Mouse (Mus musculus): ENCODE results near the gene Ubp1. TPM values are rescaled to one million over a fixed set of nuclear protein-coding genes. Genes with fewer than 3 reads are reported as not detected.

Ubp1 gene
- polyA plus RNA-seq, 1 experiment from 2014 or later, result 41.4 TPM

- H3K9ac ChIP-seq, result no peak overlapping the region
- H3K27ac ChIP-seq, result no peak overlapping the region
- H3K4me3 ChIP-seq, result no peak overlapping the region
- H3K9me3 ChIP-seq, result no peaks in the 10 kb centered on the region
- 72% methylated on average over 8 of the region's 8 CpGs for WGBS
- H3K4me2 ChIP-seq (replicated peaks), result no peak overlapping the region
- H3K4me1 ChIP-seq, result no peaks in the 10 kb centered on the region
- no peak for ATAC-seq (ENCODE audit: low FRiP score, low read depth)
- peaks cover 92% of the 10 kb centered on the region for H3K36me3 ChIP-seq
- H3K27me3 ChIP-seq, result no peaks in the 10 kb centered on the region
These were observed 40.9 kb downstream of the Ubp1 start for GRCm38 (mm10) chr9:113971615-113972014.

- H3K4me3 ChIP-seq, result no peak overlapping the region
- H3K27ac ChIP-seq, result no peak overlapping the region
- WGBS, result 95% methylated on average over 4 of the region's 4 CpGs
- no peaks in the 10 kb centered on the region for H3K9me3 ChIP-seq
- no peak for ATAC-seq (ENCODE audit: low FRiP score, low read depth)
- no peak overlapping the region for H3K4me2 ChIP-seq (replicated peaks)
- peaks cover 92% of the 10 kb centered on the region for H3K36me3 ChIP-seq
- H3K9ac ChIP-seq, result no peak overlapping the region
- H3K27me3 ChIP-seq, result no peaks in the 10 kb centered on the region
- H3K4me1 ChIP-seq, result no peaks in the 10 kb centered on the region
These were observed 43.1 kb downstream of the Ubp1 start for GRCm38 (mm10) chr9:113973857-113974256.

- Histone ChIP-seq H3K9me3 (no peaks in the 10 kb centered on the region), H3K27me3 (no peaks in the 10 kb centered on the region), H3K4me2 (replicated peaks) (no peak overlapping the region), H3K27ac (no peak overlapping the region), H3K9ac (no peak overlapping the region), H3K4me1 (no peaks in the 10 kb centered on the region), H3K4me3 (no peak overlapping the region), H3K36me3 (peaks cover 92% of the 10 kb centered on the region)
- 91% methylated on average over 4 of the region's 4 CpGs for WGBS
- no peak for ATAC-seq (ENCODE audit: low FRiP score, low read depth)
These were observed 44.2 kb downstream of the Ubp1 start for GRCm38 (mm10) chr9:113974945-113975344.

DNA sequence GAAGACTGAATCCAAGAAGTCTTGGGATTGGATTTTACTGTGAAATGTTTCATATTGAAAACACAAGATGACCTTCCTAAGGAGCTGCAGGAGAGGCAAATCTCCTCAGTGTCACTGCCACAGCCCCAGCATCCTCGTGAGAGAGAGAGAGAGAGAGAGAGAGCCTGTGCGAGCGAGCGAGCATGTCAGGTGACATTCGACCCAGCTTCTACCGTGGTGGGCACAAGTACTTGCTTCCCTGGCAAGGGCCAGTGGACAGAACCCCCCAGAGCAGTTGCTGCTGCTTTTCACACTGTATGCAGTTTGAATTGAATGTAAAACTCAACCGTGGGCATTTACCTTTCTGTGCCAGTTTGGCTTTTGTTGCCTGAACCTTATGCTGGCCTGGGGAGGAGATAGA lies 44.7 kb downstream of the Ubp1 start:
- ATAC-seq (ENCODE audit: low FRiP score, low read depth), result no peak
- WGBS, result 75% methylated on average over 7 of the region's 7 CpGs
- Histone ChIP-seq H3K4me1 (no peaks in the 10 kb centered on the region), H3K4me2 (replicated peaks) (no peak overlapping the region), H3K27me3 (no peaks in the 10 kb centered on the region), H3K9ac (no peak overlapping the region), H3K9me3 (no peaks in the 10 kb centered on the region), H3K27ac (no peak overlapping the region), H3K4me3 (no peak overlapping the region), H3K36me3 (peaks cover 88% of the 10 kb centered on the region)

- WGBS, result 94% methylated on average over 10 of the region's 10 CpGs
- no peak for ATAC-seq (ENCODE audit: low FRiP score, low read depth)
- Histone ChIP-seq H3K4me1 (no peaks in the 10 kb centered on the region), H3K27ac (no peak overlapping the region), H3K9ac (no peak overlapping the region), H3K36me3 (peaks cover 80% of the 10 kb centered on the region), H3K9me3 (no peaks in the 10 kb centered on the region), H3K27me3 (no peaks in the 10 kb centered on the region), H3K4me3 (no peak overlapping the region), H3K4me2 (replicated peaks) (no peak overlapping the region)
These were observed 45.5 kb downstream of the Ubp1 start for GRCm38 (mm10) chr9:113976264-113976663.

DNA sequence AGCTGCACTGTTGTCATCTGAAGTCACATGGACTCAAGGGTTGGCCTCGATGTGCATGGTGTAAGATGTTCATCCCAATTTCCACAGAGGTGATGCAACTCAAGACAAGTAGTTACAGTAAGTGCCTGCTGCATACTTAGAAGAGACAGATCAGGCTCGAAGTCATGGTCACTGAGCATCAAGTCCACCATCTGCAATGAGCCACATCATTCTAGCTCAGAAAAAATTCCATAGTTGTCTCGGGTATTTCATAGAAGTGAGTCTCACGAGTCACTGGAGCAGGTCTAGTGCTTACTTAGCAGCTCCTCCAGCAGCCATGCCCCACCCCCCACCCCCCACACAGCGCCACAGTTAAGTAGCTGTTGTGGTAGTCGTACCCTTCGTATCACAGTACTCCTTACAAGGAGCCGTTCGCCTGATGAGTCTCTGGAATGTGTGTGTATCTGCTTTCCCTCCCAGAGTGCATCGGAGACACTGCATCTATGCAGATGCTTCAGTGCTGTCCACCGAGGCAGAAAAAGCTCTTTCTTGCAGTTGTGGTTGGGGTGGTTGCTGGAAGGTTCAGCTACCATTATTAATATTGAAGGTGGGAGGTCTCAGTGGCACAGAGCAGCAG lies 46.6 kb downstream of the Ubp1 start:
- H3K4me1 ChIP-seq, result no peaks in the 10 kb centered on the region
- H3K9ac ChIP-seq, result no peak overlapping the region
- H3K4me3 ChIP-seq, result no peak overlapping the region
- 85% methylated on average over 11 of the region's 11 CpGs for WGBS
- H3K27ac ChIP-seq, result no peak overlapping the region
- no peaks in the 10 kb centered on the region for H3K27me3 ChIP-seq
- H3K36me3 ChIP-seq, result peaks cover 74% of the 10 kb centered on the region
- H3K9me3 ChIP-seq, result no peaks in the 10 kb centered on the region
- ATAC-seq (ENCODE audit: low FRiP score, low read depth), result no peak
- no peak overlapping the region for H3K4me2 ChIP-seq (replicated peaks)

GRCm38 (mm10) chr9:113978656-113979055 lies 47.9 kb downstream of the Ubp1 start:
- Histone ChIP-seq H3K9ac (no peak overlapping the region), H3K27me3 (no peaks in the 10 kb centered on the region), H3K4me1 (no peaks in the 10 kb centered on the region), H3K4me3 (no peak overlapping the region), H3K9me3 (no peaks in the 10 kb centered on the region), H3K27ac (no peak overlapping the region), H3K36me3 (peaks cover 62% of the 10 kb centered on the region), H3K4me2 (replicated peaks) (no peak overlapping the region)
- WGBS, result 77% methylated on average over 7 of the region's 7 CpGs
- no peak for ATAC-seq (ENCODE audit: low FRiP score, low read depth)

DNA sequence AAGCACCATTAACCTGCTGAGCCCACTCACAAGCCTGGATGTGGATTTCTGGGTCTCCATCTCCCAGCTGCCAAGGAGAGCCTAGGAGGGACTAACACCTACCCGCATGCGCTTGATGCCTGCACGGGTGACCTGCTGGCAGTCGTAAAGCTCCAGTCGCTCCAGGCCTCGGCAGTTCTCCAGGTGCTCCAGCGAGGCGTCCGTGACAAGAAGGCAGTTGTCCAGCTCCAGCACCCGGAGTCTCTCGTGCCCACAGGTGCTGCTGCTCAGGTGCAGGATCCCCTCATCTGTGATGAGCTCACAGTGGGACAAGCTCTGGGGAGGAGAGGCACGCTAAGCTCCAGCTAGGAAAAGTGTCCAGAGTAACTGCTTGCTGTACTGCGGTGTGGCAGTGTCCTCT lies 48.6 kb downstream of the Ubp1 start:
- H3K27ac ChIP-seq, result no peak overlapping the region; the same call in 1 of the 2 replicates
- no peak overlapping the region for H3K9ac ChIP-seq
- 67% methylated on average over 13 of the region's 13 CpGs for WGBS
- no peak overlapping the region for H3K4me2 ChIP-seq (replicated peaks)
- H3K9me3 ChIP-seq, result no peaks in the 10 kb centered on the region
- peaks cover 55% of the 10 kb centered on the region for H3K36me3 ChIP-seq
- no peaks in the 10 kb centered on the region for H3K4me1 ChIP-seq
- no peaks in the 10 kb centered on the region for H3K27me3 ChIP-seq
- H3K4me3 ChIP-seq, result no peak overlapping the region
- no peak for ATAC-seq (ENCODE audit: low FRiP score, low read depth)

GRCm38 (mm10) chr9:113981099-113981880 lies 50.6 kb downstream of the Ubp1 start:
- H3K9me3 ChIP-seq, result no peaks in the 10 kb centered on the region
- no peaks in the 10 kb centered on the region for H3K27me3 ChIP-seq
- no peak for ATAC-seq (ENCODE audit: low FRiP score, low read depth)
- peaks cover 35% of the 10 kb centered on the region for H3K36me3 ChIP-seq
- WGBS, result 77% methylated on average over 16 of the region's 16 CpGs
- no peak overlapping the region for H3K4me2 ChIP-seq (replicated peaks)
- no peak overlapping the region for H3K4me3 ChIP-seq
- no peaks in the 10 kb centered on the region for H3K4me1 ChIP-seq
- H3K9ac ChIP-seq, result no peak overlapping the region
- no peak overlapping the region for H3K27ac ChIP-seq

DNA sequence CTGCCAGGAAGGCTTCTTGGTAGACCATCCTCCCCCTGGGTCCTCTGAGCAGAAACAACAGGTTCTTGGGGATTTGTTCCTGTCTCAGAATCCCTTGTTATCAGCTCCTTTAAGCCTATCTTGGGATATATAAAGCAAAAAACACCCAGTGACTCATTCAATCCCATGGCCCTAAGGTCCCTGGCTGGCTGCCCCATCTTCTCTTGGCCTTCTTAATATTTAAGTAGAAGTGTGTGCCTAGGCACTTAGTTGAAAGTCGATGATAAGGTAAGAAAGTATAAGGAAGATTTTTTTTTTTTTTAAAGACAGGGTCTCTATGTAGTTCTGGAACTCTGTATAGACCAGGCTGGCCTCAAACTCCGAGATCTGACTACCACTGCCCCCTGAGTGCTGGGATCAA lies 51.7 kb downstream of the Ubp1 start:
- ATAC-seq (ENCODE audit: low FRiP score, low read depth), result no peak
- Histone ChIP-seq H3K27ac (no peak overlapping the region), H3K9ac (no peak overlapping the region), H3K36me3 (peaks cover 24% of the 10 kb centered on the region), H3K4me1 (no peaks in the 10 kb centered on the region), H3K27me3 (no peaks in the 10 kb centered on the region), H3K4me3 (no peak overlapping the region), H3K4me2 (replicated peaks) (no peak overlapping the region), H3K9me3 (no peaks in the 10 kb centered on the region)
- 91% methylated on average over 2 of the region's 2 CpGs for WGBS

DNA sequence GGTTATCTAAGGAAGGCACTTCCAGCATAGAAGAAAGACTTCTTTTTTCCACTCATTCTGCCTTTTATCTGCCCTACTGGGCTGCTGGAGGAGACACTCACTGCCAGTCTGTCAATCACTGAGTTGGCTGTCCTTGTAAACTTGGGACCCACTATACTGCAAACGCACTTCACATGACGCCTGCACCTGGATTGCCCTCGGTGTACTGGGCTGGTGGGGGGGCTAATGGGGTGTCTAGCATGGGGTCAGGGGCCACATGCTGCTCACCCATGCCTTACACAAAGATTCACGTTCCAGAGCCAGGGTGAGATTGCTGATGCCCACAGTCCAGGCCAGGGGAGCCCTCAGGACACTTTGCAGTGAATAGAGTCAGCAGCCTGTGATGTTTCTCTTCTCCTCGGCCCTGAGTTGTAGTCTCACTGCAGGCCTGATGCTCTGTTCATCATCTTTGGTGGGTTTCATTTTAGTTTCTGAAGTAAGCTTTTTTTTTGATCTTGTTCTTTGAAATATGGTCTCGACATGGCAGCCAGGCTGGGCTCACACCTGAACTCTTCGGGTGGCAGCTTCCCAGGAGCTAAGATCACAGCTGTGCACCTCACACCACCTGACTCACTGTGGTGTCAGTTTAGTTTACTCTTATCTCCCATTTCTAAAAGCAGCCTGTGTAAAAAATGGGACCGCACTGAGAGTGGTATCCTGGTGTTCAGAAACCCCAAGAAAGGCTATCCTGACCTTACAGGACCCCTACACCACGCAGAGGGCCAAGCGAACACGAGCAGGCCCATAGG lies 52.3 kb downstream of the Ubp1 start:
- H3K9ac ChIP-seq, result no peak overlapping the region
- no peak overlapping the region for H3K27ac ChIP-seq
- no peaks in the 10 kb centered on the region for H3K27me3 ChIP-seq
- WGBS, result 85% methylated on average over 11 of the region's 11 CpGs
- ATAC-seq (ENCODE audit: low FRiP score, low read depth), result no peak
- no peak overlapping the region for H3K4me3 ChIP-seq
- H3K4me1 ChIP-seq, result no peaks in the 10 kb centered on the region
- no peak overlapping the region for H3K4me2 ChIP-seq (replicated peaks)
- H3K36me3 ChIP-seq, result peaks cover 19% of the 10 kb centered on the region
- no peaks in the 10 kb centered on the region for H3K9me3 ChIP-seq

GRCm38 (mm10) chr9:113984946-113985620 lies 54.3 kb downstream of the Ubp1 start:
- no peak for ATAC-seq (ENCODE audit: low FRiP score, low read depth)
- Histone ChIP-seq H3K4me2 (replicated peaks) (no peak overlapping the region), H3K4me3 (no peak overlapping the region), H3K9ac (no peak overlapping the region), H3K9me3 (no peaks in the 10 kb centered on the region), H3K4me1 (no peaks in the 10 kb centered on the region), H3K27ac (no peak overlapping the region), H3K36me3 (no peaks in the 10 kb centered on the region), H3K27me3 (no peaks in the 10 kb centered on the region)
- WGBS, result 72% methylated on average over 13 of the region's 13 CpGs
